Mouse (Mus musculus) intestine, postnatal 0 days (tissue): ENCODE measurements at regions not wholly inside any gene's neighbourhood (a gene's known extent, or its start where the extent isn't known, plus 50 kb on each side); places are given as distances from the start of the nearest gene placed in this dataset.
A peak's percentile ranks its signal among the peaks of the same experiment; 100 is the strongest.

Experiments used
- ATAC-seq: fragments of 200-750 bp; cut with Nextera tagmentation; 2 replicates; pipeline ENCODE4 v1.8.0; 2017; ENCODE audit warnings: mild to moderate bottlenecking, moderate TSS enrichment, moderate library complexity
- H3K27ac ChIP-seq: fragments of 300-500 bp; sonication (generic); 2 replicates; pipeline ENCODE4 v1.5.1; 2014; ENCODE audit warnings: mild to moderate bottlenecking, low read depth, low read length, moderate library complexity
- H3K27me3 ChIP-seq: fragments of 300-500 bp; sonication (generic); replicated peaks from 2 replicates; pipeline ENCODE4 v1.6.1; 2014; ENCODE audit warnings: low read length, mixed read lengths; ENCODE audit not compliant: control insufficient read depth, insufficient read depth
- H3K36me3 ChIP-seq: fragments of 300-500 bp; sonication (generic); 2 replicates; pipeline ENCODE4 v1.6.1; 2014; ENCODE audit warnings: mild to moderate bottlenecking, moderate library complexity; ENCODE audit not compliant: control insufficient read depth, insufficient read depth
- H3K4me1 ChIP-seq: fragments of 300-500 bp; sonication (generic); replicated peaks from 2 replicates; pipeline ENCODE4 v1.6.1; 2014; ENCODE audit warnings: antibody characterized with exemption, low read length, mixed read lengths; ENCODE audit not compliant: control insufficient read depth, insufficient read depth
- H3K4me2 ChIP-seq: fragments of 300-500 bp; sonication (generic); replicated peaks from 2 replicates; pipeline ENCODE4 v1.6.1; 2014; ENCODE audit warnings: low read depth, mild to moderate bottlenecking, moderate library complexity
- H3K4me3 ChIP-seq: fragments of 300-500 bp; sonication (generic); 2 replicates; pipeline ENCODE4 v1.5.1; 2014; ENCODE audit warnings: low read depth, low read length
- H3K9ac ChIP-seq: fragments of 300-500 bp; sonication (generic); 2 replicates; pipeline ENCODE4 v1.6.1; 2014; ENCODE audit warnings: mild to moderate bottlenecking, low read depth, low read length
- H3K9me3 ChIP-seq: fragments of 300-500 bp; sonication (generic); 2 replicates; pipeline ENCODE4 v1.6.1; 2016; ENCODE audit warnings: mixed run types; ENCODE audit not compliant: control insufficient read depth
- CTCF ChIP-seq: sonication (generic); IDR thresholded peaks from 2 replicates; pipeline ENCODE4 v1.5.1; 2016; ENCODE audit warnings: low read depth, mild to moderate bottlenecking, control low read depth, antibody characterized with exemption, moderate library complexity
- WGBS: fragments of 180-500 bp; shearing (Covaris S2); extraction: QIAGEN DNeasy Blood & Tissue Kit; methylation state at CpG from one replicate; pipeline ENCODE4 v1.1.7; 2014; 5-methylcytosine and 5-hydroxymethylcytosine counted together

- no peak for TF ChIP-seq CTCF
- no peaks in the 10 kb centered on the region for H3K36me3 ChIP-seq
These were observed 126.1 kb downstream of the Lrrc30 start for GRCm38 (mm10) chr17:67506466-67506865.

DNA sequence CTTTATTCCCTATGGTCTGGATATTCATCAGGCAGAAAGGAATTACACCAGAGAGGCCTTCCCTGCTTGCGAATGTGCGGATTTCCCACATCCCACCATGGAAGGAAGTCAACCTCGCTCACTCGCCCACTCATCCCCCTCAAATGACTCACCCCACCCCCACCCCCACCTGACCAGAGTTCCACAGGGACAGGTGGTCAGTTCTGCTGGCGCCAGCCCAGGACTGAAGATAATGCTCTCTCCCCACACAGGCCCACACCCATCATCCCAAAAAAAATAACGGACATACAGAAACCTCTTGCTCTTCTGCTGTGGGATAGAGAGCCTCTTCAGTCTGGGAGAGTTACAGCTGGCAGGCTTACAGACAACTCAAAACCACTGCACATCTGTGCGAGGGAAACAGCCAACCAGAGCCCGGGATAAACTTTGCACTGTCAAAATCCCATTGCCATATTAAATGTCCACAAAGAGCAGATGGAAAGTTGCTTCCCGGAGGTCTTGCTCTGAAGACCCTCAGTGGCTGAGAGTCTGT lies 128.0 kb downstream of the Lrrc30 start:
- H3K36me3 ChIP-seq: no peaks in the 10 kb centered on the region
- H3K4me2 ChIP-seq: 0 out of 2 replicates have a peak overlapping the region, but pooled peaks have one; percentile 1
- 63% methylated on average over 9 of the region's 9 CpGs for WGBS
- H3K9ac ChIP-seq: no peak overlapping the region
- H3K27ac ChIP-seq: no peak overlapping the region; the same call in 1 of the 2 replicates
- H3K9me3 ChIP-seq: no peaks in the 10 kb centered on the region
- ATAC-seq: no peak
- TF ChIP-seq CTCF: no peak
- no peaks in the 10 kb centered on the region for H3K27me3 ChIP-seq
- H3K4me1 ChIP-seq: no peaks in the 10 kb centered on the region
- H3K4me3 ChIP-seq: no peak overlapping the region

More at GRCm38 (mm10) chr17:67506466-67506865, 126.1 kb downstream of the Lrrc30 start:
- ATAC-seq: no peak
- WGBS: 43% methylated on average over 2 of the region's 2 CpGs
- H3K4me3 ChIP-seq: no peak overlapping the region
- no peak overlapping the region for H3K4me2 ChIP-seq
- H3K4me1 ChIP-seq: no peaks in the 10 kb centered on the region
- H3K27me3 ChIP-seq: no peaks in the 10 kb centered on the region
- no peak overlapping the region for H3K27ac ChIP-seq
- H3K9ac ChIP-seq: no peak overlapping the region
- no peaks in the 10 kb centered on the region for H3K9me3 ChIP-seq

DNA sequence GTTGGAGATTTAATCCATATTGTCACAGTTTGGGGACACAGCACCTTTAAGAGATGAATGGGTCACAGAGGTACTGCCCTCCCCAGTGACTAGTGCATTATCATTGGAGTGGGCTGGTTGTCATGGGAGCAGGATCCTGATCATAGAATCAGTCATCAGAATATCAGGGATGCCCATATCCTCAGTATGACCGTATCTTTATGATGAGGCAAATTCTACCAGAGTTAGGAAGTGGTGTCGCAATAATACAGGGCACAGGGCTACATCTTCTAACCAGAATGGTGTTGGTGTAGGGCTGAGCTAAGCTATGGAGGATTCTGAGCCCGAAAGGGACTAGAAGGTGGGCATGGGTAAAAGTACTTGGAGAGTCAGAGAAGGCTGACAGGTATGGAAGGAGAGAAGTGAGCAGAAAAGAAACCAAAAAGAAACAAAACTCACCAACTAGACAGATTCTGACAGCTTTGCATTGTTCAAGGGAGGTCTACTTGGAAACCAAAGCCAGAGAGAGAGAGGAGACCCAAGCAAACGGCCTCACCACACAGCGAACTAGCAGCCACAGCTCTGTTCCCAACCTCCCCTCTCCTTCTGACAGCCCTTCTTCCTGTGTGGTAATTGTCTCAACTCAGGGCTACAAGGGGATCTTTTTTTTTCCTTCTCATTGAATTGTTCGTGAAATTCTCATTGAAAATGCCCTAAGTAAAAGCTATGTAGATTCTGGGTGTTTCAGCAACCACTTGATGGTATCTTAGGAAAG lies 129.2 kb downstream of the Lrrc30 start:
- no peak for TF ChIP-seq CTCF
- Histone ChIP-seq H3K4me3 (no peak overlapping the region), H3K9me3 (no peaks in the 10 kb centered on the region), H3K27me3 (no peaks in the 10 kb centered on the region), H3K36me3 (no peaks in the 10 kb centered on the region), H3K4me2 (no peak overlapping the region), H3K27ac (no peak overlapping the region), H3K9ac (no peak overlapping the region), H3K4me1 (no peaks in the 10 kb centered on the region)
- WGBS: 76% methylated on average over 6 of the region's 6 CpGs
- ATAC-seq: no peak

DNA sequence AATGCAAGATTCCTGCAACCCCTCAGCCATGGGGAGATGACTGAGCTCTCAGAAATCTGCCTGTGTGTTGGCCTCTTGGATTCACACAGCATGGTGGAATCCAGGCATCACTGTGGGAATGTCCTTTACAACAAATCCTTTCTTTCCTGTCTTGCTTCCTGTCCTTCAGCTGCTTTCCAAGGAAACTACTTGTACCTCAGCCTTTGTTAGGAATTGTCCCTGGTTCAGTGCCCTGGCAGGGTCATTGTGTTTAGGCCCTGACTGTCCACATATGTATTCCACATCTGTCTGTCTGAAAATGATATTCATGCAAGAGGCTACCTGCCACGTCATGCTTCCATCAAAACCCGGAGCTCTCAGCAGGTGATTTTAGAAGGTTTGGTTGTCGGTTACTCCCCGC lies 129.9 kb downstream of the Lrrc30 start:
- Histone ChIP-seq H3K27me3 (no peaks in the 10 kb centered on the region), H3K9ac (no peak overlapping the region), H3K27ac (no peak overlapping the region), H3K36me3 (no peaks in the 10 kb centered on the region), H3K9me3 (no peaks in the 10 kb centered on the region), H3K4me3 (no peak overlapping the region), H3K4me1 (no peaks in the 10 kb centered on the region), H3K4me2 (no peak overlapping the region)
- WGBS: 90% methylated on average over 4 of the region's 4 CpGs
- ATAC-seq: no peak
- no peak for TF ChIP-seq CTCF

GRCm38 (mm10) chr17:67499783-67500641 lies 132.5 kb downstream of the Lrrc30 start:
- no peak for TF ChIP-seq CTCF
- no peaks in the 10 kb centered on the region for H3K36me3 ChIP-seq
- ATAC-seq: no peak

GRCm38 (mm10) chr17:67497380-67497779 lies 135.1 kb downstream of the Lrrc30 start:
- Histone ChIP-seq H3K9me3 (no peaks in the 10 kb centered on the region), H3K9ac (no peak overlapping the region), H3K27me3 (no peaks in the 10 kb centered on the region), H3K4me2 (no peak overlapping the region), H3K4me1 (no peaks in the 10 kb centered on the region), H3K27ac (no peak overlapping the region), H3K4me3 (no peak overlapping the region), H3K36me3 (no peaks in the 10 kb centered on the region)
- ATAC-seq: no peak
- 76% methylated on average over 8 of the region's 8 CpGs for WGBS
- no peak for TF ChIP-seq CTCF

More at GRCm38 (mm10) chr17:67499783-67500641, 132.5 kb downstream of the Lrrc30 start:
- H3K27me3 ChIP-seq: no peaks in the 10 kb centered on the region
- WGBS: 68% methylated on average over 28 of the region's 28 CpGs
- H3K4me1 ChIP-seq: no peaks in the 10 kb centered on the region
- H3K9me3 ChIP-seq: no peaks in the 10 kb centered on the region
- no peak overlapping the region for H3K4me3 ChIP-seq
- H3K27ac ChIP-seq: no peak overlapping the region
- no peak overlapping the region for H3K4me2 ChIP-seq
- H3K9ac ChIP-seq: no peak overlapping the region
